Mouse (Mus musculus) megakaryocyte, embryonic 14.5 days (primary cell): Measurements from ENCODE around the gene Mical2. TPM values are rescaled to one million over a fixed set of nuclear protein-coding genes. Genes with fewer than 3 reads are reported as not detected.

Experiments
- H3K27me3 ChIP-seq: replicated peaks from 2 replicates; pipeline ENCODE3; 2012; ENCODE audit warnings: inconsistent platforms
- H3K36me3 ChIP-seq: replicated peaks from 2 replicates; pipeline ENCODE3; 2012; ENCODE audit warnings: low read length, inconsistent platforms, mixed read lengths
- H3K4me1 ChIP-seq: 2 replicates; pipeline ENCODE4 v1.6.1; 2012; ENCODE audit warnings: inconsistent platforms
- H3K4me3 ChIP-seq: replicated peaks from 2 replicates; pipeline ENCODE3; 2012; ENCODE audit warnings: moderate library complexity, mild to moderate bottlenecking, inconsistent platforms
- H3K9me3 ChIP-seq: 2 replicates; pipeline ENCODE4 v1.6.1; 2012; ENCODE audit warnings: inconsistent platforms
- FLI1 ChIP-seq: IDR thresholded peaks from 2 replicates; pipeline ENCODE4 v1.6.1; 2012; ENCODE audit warnings: low read length, inconsistent platforms, mixed read lengths
- GATA1 ChIP-seq: IDR thresholded peaks from 3 replicates; pipeline ENCODE4 v1.6.1; 2012; ENCODE audit warnings: mixed read lengths, low read length, inconsistent platforms, borderline replicate concordance
- polyA plus RNA-seq: library from polyadenylated mRNA; stranded (reverse); fragments of >175 nt; gene quantifications from 2 replicates; pipeline ENCODE4 v1.2.3, GENCODE M21; 2012; ENCODE audit warnings: low replicate concordance; ENCODE audit not compliant: insufficient read depth

Mical2 gene
- polyA plus RNA-seq, 1 experiment, result 0.22 TPM

GRCm38 (mm10) chr7:112427357-112428157 is 201.9 kb downstream of the Mical2 start, which contains the start of gene Parva:
Parva (plus strand) TSS chr7:112427505.
- peaks cover 5% of the 10 kb centered on the region; the same call in 1 of the 2 replicates for H3K9me3 ChIP-seq
- no peak for TF ChIP-seq FLI1
- TF ChIP-seq GATA1, result no peak
- H3K4me3 ChIP-seq, result peak within 1 kb of the TSS; percentile 82
- no peaks in the 10 kb centered on the region for H3K36me3 ChIP-seq
- H3K27me3 ChIP-seq, result peaks cover 45% of the 10 kb centered on the region
- peaks cover 9% of the 10 kb centered on the region for H3K4me1 ChIP-seq

GRCm38 (mm10) chr7:112428158-112428535 is 202.5 kb downstream of the Mical2 start:
- TF ChIP-seq FLI1 (no peak), GATA1 (no peak)
- peaks cover 5% of the 10 kb centered on the region; the same call in 1 of the 2 replicates for H3K9me3 ChIP-seq
- peaks cover 45% of the 10 kb centered on the region for H3K27me3 ChIP-seq
- H3K36me3 ChIP-seq, result no peaks in the 10 kb centered on the region
- peak overlapping the region; percentile 82 for H3K4me3 ChIP-seq
- peaks cover 9% of the 10 kb centered on the region for H3K4me1 ChIP-seq

- Histone ChIP-seq H3K4me1 (no peaks in the 10 kb centered on the region), H3K4me3 (no peak overlapping the region), H3K9me3 (no peaks in the 10 kb centered on the region), H3K36me3 (no peaks in the 10 kb centered on the region), H3K27me3 (peaks cover 18% of the 10 kb centered on the region)
- no peak for TF ChIP-seq GATA1
- no peak for TF ChIP-seq FLI1
These were observed 214.2 kb downstream of the Mical2 start for GRCm38 (mm10) chr7:112439846-112440245.

GRCm38 (mm10) chr7:112444152-112444984 is 218.7 kb downstream of the Mical2 start:
- H3K36me3 ChIP-seq, result no peaks in the 10 kb centered on the region
- H3K4me3 ChIP-seq, result no peak overlapping the region
- H3K4me1 ChIP-seq, result no peaks in the 10 kb centered on the region
- H3K27me3 ChIP-seq, result peaks cover 17% of the 10 kb centered on the region
- no peak for TF ChIP-seq GATA1
- TF ChIP-seq FLI1, result no peak
- no peaks in the 10 kb centered on the region for H3K9me3 ChIP-seq

- H3K4me3 ChIP-seq, result no peak overlapping the region
- no peaks in the 10 kb centered on the region for H3K36me3 ChIP-seq
- no peaks in the 10 kb centered on the region for H3K4me1 ChIP-seq
- peaks cover 17% of the 10 kb centered on the region for H3K27me3 ChIP-seq
- no peak for TF ChIP-seq FLI1
- TF ChIP-seq GATA1, result no peak
- H3K9me3 ChIP-seq, result no peaks in the 10 kb centered on the region
These were observed 219.3 kb downstream of the Mical2 start for GRCm38 (mm10) chr7:112444985-112445367.

GRCm38 (mm10) chr7:112446498-112446897 is 220.8 kb downstream of the Mical2 start:
- Histone ChIP-seq H3K9me3 (no peaks in the 10 kb centered on the region), H3K27me3 (peaks cover 17% of the 10 kb centered on the region), H3K4me3 (no peak overlapping the region), H3K36me3 (no peaks in the 10 kb centered on the region), H3K4me1 (no peaks in the 10 kb centered on the region)
- TF ChIP-seq FLI1 (no peak), GATA1 (no peak)

- TF ChIP-seq FLI1, result no peak
- TF ChIP-seq GATA1, result no peak
- Histone ChIP-seq H3K4me3 (no peak overlapping the region), H3K4me1 (no peaks in the 10 kb centered on the region), H3K27me3 (peaks cover 9% of the 10 kb centered on the region), H3K36me3 (no peaks in the 10 kb centered on the region), H3K9me3 (no peaks in the 10 kb centered on the region)
These were observed 224.5 kb downstream of the Mical2 start for GRCm38 (mm10) chr7:112449954-112450700.

- Histone ChIP-seq H3K4me3 (no peak overlapping the region), H3K27me3 (peaks cover 7% of the 10 kb centered on the region)
- no peak for TF ChIP-seq FLI1
- no peak for TF ChIP-seq GATA1
These were observed 226.8 kb downstream of the Mical2 start for GRCm38 (mm10) chr7:112452471-112452870.

GRCm38 (mm10) chr7:112453805-112454214 is 228.2 kb downstream of the Mical2 start:
- Histone ChIP-seq H3K36me3 (no peaks in the 10 kb centered on the region), H3K9me3 (no peaks in the 10 kb centered on the region), H3K4me1 (no peaks in the 10 kb centered on the region), H3K4me3 (no peak overlapping the region), H3K27me3 (peaks cover 11% of the 10 kb centered on the region)
- no peak for TF ChIP-seq FLI1
- no peak for TF ChIP-seq GATA1

More at GRCm38 (mm10) chr7:112452471-112452870, 226.8 kb downstream of the Mical2 start:
- Histone ChIP-seq H3K4me1 (no peaks in the 10 kb centered on the region), H3K9me3 (no peaks in the 10 kb centered on the region), H3K36me3 (no peaks in the 10 kb centered on the region)
